Mouse (Mus musculus): Measurements from ENCODE around the gene Msgn1.

The Msgn1 gene

DNA sequence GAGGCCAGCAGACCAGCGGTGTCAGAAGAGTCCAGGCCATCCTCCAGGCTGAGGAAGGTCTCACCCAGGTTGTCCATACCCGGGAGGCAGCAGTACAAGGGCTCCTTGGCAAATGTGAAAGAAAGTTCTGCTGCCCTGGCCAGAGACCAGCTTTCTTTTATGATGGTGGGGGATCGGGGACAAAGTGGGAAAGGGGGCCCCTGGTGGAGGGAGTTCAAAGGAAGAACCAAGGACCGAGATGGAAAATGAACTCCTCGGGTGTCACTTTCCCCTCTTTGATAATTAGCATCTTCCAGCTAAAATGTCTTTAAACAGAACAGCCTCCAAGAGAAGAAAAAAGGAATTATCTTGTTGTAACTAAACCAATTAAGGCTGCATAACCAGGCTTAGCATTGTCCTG is at the start of gene Msgn1:
TSS of gene Msgn1 (minus strand) at position 101 of the 400 bp plus-strand sequence.
- no peak for DNase-seq (ENCODE audit: inconsistent age in 2 of 2, low spot score in 1 of 2)

DNA sequence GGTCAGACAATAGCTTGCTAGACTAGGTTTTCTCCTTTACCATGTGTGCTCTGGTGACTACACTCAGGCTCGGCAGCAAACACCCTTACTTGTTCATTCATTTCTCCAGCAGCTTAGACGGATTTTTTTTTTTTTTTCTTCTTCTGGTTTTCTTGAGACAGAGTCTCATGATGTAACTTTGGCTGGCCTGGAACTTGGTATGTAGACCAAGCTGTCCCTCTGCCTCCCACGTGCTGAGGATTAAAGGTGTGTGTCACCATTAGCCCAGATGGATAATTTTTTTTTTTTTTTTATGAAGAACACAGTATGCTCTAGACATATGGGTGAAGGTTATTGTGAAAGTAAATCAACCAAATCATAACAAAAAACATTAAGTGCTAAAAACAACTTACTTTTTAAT is 41.5 kb upstream of the Msgn1 start:
- no peak for DNase-seq (ENCODE audit: inconsistent age in 2 of 2, low spot score in 1 of 2)

DNA sequence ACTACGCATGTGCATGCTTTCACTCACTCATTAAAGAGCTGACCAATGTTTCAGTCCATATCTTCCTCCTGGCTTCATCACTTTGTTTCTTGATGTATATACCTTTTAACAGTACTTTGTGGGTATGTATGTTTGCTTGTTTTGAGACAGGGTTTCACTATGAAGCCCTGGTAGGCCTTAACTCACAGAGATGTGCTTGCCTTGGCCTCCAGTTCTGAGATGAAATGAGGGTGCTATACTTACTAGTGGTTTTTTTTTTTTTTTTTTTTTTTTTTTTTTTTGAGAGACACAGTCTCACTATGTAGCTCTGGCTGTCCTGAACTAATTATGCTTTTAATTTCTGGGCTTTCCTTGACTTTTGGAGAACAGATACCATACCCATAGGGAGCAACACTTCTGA is 38.7 kb upstream of the Msgn1 start:
- DNase-seq (ENCODE audit: inconsistent age in 2 of 2, low spot score in 1 of 2), result no peak

DNA sequence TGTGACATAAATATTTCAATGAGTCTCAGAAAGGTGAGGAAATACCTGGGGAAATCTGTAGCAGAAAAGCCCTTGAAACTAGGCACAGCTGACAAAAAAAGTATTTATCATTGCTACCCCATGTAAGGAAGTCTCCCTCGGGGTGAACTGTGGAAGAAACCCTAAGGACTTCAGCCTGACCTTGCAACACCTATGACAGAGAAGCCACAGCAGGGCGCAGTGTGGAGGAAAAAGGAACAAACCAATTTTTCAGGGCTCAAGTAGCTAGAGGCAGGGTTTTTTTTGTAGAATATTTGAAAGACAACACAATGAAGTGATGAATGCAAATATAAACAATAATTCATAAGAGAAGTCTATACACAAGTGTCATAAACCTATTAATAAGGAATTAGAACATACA is 27.2 kb upstream of the Msgn1 start:
- DNase-seq (ENCODE audit: inconsistent age in 2 of 2, low spot score in 1 of 2), result no peak

DNA sequence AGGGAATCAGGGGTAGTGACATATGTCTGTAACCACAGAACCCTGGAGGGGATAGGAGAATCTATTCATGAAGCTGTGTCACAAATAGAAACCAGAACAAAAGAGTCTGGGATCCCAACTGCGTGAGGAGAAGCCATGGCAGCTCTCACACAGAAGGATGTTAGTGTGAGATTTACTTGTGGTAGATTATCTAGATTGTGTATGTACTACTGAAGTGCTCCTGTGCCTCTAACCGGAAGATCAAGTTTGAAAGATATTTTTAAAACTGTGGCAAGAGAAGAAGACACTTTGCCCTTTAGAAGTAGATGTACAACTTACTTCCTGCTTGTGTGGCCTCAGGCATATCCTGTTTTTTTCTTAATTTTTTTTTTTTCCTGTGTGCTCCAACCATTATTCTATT is 21.5 kb upstream of the Msgn1 start:
- no peak for DNase-seq (ENCODE audit: inconsistent age in 2 of 2, low spot score in 1 of 2)

DNA sequence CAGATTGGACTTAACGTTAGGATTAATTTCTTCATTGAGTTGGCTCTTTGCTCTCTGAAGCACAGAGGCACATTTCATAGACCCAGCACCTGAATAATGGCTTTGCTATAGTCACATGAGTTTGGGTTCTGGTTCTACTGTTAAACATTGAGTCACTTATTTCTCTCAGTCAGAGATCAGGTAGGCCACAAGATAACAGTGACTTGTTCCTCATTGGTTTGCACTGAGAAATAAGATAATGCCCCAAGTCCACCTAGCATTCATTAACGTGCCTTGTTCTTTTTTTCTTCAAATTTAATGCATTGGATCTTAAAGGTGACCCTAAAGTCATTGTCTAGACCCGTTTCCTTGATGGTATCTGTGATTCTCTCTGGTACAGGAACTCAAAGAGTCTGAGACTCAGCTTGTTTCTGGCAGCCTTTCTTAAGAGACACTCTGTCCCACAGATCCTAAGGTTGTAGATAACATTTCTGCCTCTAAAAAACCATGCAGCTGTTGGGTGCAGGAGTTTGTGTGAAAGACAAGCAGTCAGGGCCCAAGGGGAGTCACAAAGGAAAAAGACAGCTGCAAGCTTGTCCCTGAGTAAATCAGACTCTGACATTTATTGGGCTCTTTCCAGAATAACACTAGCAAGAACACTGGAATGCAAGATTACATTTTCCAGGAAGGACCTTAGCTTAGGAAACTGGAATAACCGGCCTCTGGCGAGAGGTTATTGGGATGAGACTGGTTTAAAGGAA is 17.9 kb upstream of the Msgn1 start:
- peak; percentile 13 to 73 for DNase-seq (ENCODE audit: inconsistent age in 2 of 2, low spot score in 1 of 2)

DNA sequence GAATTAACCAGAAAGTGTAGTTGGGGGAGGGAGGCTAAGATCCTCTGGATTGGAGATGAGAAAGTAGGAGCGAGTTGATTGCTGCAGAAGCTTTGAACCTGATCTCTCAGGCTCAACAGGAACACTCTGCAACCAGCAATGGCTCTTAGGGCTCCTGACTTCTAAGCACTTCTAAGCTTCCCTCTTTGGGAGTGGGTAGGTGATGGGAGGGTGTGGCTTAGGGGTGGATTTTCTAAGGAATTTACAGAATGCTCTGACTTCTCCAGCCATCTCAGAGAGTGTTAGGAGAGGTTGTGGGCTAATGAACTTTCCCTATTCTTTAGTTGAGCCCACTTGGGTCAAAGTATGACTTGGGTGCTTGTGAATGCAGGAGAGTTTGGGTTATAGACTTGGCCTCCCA is 17.4 kb upstream of the Msgn1 start:
- no peak for DNase-seq (ENCODE audit: inconsistent age in 2 of 2, low spot score in 1 of 2)

DNA sequence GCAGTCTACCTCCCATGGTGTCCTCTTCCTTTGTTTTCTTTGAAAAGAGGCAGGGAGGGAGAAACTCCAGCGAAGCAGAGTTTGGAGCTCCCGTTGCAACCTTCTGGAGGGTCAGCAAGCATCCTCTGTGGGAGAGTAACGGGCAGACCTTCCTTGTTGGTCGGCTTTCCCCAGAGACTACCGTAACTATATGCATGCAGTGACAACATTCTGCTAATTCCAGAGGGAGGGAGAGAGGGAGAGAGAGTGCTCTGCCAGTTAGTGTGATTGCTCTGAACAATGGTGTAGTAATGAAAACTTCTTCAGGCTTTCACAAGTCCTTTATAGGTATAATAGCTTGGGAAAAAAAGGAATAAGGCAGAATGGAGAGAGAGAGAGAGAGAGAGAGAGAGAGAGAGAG is 15.9 kb upstream of the Msgn1 start:
- no peak for DNase-seq (ENCODE audit: inconsistent age in 2 of 2, low spot score in 1 of 2)

DNA sequence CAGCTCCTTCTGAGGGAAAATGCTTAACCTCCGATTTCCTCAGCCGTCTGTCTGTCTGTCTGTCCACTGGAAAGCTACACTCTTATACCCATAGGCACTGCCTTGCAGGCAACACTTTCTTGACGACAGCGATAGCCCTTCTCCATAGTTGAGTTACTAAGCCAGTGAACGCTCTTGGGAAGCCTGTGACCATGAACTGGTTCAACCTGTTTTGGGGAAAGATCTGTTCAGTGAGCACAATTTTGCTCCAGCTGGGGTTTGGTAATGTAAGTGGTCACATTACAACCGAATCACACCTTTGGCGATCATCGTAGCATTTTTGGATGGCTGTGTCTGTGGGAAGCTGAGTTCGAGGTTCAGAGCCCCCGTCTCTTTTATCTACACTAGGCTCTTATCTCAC is 14.3 kb upstream of the Msgn1 start:
- DNase-seq (ENCODE audit: inconsistent age in 2 of 2, low spot score in 1 of 2), result peak; percentile 12 to 73

DNA sequence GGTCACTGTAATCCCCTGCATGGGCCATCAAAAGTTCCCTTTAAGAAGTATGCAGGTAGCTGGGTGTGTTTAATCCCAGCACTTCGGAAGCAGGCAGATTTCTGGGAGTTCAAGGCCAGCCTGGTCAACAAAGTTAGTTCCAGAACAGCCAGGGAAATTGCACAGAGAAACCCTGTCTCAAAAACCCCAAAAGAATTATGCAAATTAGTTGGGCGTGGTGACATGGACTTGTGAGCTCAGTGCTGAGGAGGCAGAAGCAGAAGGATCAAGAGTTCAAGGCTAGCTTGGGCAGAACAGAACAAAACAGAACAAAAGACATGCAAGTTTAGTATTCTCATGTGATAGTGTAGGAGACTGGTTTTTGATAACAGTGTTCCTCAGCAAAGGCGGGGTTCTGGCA is 13.8 kb upstream of the Msgn1 start:
- no peak for DNase-seq (ENCODE audit: inconsistent age in 2 of 2, low spot score in 1 of 2)

DNA sequence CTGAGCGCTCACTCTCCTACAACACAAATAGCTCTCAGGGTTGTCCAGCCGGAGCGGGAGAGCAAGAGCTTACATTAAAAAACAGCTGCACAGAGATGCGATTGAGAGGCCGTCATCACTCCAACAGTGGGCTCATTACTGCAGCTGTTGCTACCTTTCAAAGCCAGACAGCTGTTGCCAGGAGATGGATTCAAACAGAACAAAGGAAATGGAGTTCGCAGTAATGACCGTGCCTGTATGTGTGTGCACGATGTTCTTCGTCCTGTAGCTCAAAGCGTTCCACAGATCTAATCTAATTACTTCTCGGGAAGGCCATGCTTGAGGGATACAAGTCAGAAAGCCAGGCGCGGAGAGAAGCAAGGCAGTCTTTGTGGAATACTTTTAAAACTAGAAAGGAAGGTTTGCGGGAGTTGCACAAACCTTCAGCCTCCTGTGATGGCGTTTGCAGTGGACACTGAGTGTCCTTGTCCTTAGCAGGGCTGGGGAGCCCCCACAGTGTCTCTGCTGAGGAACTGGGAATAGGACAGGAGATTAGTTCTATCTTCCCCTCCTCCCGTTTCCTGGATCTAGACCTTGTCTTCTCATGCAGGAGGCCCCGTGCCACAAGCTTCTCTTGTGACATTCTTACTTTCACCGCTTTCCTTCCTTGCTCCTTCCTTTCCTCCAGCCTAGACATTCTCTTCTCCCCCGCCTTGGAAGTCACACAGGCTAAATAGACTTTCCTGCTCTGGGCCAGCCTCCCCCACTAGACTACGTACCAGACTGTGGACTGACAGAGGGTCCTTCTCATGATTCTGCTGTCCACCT is 13.0 kb upstream of the Msgn1 start:
- peak in 1 of 2 experiments; percentile 28 for DNase-seq (ENCODE audit: inconsistent age in 2 of 2, low spot score in 1 of 2)

DNA sequence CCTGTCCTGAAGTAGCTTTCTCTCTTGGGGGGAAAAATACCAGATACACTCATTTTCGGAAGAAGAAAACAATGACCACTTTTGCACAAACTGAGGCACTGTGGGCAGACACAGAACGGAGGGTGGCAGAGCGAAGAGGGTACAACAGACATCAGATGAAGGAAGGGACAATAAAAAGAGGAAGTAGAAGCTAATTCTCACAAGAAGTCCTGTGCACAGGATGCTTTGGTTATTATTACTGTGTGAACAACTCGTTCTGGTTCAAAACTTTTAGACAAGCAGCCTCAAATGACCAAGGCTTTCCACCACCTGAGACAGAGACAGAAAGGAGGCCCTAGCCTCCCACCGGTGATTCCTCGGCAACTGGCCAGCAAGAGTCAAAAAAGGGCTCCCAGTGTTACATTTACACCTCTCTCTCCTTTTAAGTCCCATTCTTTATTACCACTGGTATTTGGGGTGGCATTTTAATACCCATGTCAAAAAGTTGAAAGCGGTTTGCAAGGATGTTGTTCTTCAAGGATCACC is 9.0 kb upstream of the Msgn1 start:
- DNase-seq (ENCODE audit: inconsistent age in 2 of 2, low spot score in 1 of 2), result no peak

DNA sequence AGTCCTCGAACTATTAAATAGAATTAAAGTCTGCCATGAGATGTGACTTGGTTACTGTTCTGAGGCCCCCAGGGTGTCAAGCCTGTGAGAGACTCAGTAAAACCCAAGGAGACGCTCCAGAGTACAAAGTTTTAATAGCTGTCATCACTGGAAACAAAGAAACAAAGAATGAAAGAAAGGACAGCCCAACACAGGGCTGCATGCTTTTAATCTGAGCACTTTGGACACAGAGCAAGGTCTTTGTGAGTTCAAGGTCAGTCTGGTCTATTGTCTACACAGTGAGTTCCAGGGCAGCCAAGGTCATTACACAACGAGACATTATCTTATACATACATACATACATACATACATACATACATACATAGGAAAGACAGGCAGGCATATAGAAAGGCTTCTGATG is 7.7 kb upstream of the Msgn1 start:
- no peak for DNase-seq (ENCODE audit: inconsistent age in 2 of 2, low spot score in 1 of 2)

DNA sequence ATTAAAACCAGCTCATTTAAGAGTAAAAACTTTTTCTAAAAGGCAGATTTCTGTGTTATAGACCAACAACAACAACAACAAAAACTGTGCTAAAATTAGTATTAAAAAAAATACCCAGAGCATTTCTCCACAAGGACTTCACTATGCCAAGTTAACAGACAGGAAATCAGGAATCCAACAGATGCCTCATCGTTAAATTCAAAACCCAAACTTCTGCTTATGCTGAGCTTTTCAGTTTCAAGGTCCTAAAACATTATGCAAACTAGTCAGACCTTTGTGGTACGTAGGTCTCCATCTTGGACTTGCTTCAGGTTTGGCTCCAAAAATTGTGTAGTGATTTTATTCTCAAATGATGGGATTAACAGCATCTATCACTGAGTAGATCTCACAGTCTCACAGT is 6.8 kb upstream of the Msgn1 start:
- no peak for DNase-seq (ENCODE audit: inconsistent age in 2 of 2, low spot score in 1 of 2)

DNA sequence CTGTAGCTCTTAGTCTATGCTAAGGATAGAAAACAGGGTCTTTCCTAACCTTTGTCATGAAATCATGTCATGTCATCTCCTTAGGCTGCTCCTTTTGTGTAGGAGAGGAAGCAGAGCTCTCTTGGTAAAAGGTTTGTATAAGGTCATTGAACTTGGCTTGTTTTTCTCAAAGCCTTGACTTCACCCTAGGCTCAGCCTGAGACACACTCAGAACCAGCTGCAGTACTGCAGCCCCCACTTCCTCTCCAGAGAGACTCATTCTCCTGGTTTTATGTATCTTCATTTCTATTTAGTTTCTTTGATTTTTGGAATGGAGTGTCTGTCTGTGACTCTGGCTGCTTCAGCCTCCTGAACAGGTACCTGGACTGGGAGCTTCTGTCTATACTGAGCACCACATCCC is 6.0 kb upstream of the Msgn1 start:
- DNase-seq (ENCODE audit: inconsistent age in 2 of 2, low spot score in 1 of 2), result no peak

DNA sequence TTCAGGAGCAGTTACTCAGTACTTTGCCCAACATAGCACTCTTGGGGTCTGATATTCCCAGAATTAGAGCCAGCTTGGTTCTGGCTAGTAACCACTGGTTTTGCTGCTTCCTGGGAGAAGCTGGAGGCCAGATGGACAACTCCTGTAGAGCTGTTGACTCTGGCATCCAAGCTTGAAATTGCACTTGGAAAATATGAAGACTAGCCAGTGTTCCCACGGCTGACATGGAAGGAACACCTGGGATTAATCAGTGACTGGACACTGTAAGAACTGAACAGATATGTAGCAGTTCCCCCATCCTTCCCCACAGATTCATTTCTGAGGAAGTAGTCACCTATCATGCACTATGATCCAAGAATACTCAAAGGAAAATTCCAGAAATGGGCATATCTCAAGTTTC is 4.1 kb upstream of the Msgn1 start:
- no peak for DNase-seq (ENCODE audit: inconsistent age in 2 of 2, low spot score in 1 of 2)

DNA sequence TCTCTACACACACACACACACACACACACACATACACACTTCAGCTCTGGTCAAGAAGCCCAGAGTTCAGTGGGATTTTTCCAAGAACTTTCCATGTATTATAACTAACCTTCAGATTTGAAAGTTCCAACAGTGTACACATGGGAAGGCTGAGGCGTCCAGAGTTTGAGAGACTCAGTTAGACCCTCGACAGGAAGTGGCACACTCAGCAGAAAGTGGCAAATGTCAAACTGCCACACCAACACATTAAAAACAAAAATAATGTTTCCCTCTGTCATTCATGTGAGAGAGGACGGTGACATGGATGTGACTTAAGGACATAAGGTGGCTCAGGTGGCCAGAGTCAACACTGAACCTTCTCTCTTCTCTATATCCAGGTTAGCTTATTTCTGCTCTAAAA is 1.6 kb upstream of the Msgn1 start:
- no peak for DNase-seq (ENCODE audit: inconsistent age in 2 of 2, low spot score in 1 of 2)

DNA sequence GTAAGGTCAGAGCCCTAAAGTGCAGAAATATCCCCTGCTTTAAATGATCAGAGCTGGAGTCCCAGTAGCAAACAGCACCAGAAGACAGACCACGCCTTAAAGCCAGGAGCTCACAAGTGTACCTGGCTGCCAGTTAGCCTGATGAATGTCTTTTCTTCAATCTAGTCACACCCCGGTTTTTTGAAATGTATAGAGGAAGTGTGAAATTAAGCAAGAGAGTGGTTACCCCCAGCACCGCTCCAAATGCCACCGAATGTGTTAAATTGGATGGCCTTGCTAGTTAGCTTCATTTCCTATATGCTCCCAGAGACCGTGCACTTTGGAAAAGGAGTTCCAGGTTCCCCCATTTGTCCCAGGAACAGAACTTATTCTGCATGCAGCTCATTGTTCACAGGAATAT is 864 bp upstream of the Msgn1 start:
- DNase-seq (ENCODE audit: inconsistent age in 2 of 2, low spot score in 1 of 2), result no peak

DNA sequence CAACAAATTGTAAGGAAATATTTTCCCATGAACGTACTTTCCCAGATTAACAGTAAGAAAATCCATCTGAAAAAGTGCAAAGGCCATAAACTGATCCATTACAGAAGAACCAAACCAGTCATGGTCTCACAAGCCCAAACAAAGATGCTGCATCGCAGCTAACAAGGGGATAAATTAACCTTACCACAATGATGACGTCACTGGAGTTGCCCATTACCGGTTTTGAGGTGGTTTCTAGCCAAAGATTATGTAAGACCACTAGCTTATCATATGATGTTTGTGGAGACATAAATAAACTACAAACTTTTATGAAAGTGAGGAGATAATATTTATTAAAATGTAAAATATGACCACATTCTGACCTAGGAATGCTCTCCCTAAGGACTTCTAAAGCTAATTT is 2.5 kb downstream of the Msgn1 start:
- DNase-seq (ENCODE audit: inconsistent age in 2 of 2, low spot score in 1 of 2), result no peak

DNA sequence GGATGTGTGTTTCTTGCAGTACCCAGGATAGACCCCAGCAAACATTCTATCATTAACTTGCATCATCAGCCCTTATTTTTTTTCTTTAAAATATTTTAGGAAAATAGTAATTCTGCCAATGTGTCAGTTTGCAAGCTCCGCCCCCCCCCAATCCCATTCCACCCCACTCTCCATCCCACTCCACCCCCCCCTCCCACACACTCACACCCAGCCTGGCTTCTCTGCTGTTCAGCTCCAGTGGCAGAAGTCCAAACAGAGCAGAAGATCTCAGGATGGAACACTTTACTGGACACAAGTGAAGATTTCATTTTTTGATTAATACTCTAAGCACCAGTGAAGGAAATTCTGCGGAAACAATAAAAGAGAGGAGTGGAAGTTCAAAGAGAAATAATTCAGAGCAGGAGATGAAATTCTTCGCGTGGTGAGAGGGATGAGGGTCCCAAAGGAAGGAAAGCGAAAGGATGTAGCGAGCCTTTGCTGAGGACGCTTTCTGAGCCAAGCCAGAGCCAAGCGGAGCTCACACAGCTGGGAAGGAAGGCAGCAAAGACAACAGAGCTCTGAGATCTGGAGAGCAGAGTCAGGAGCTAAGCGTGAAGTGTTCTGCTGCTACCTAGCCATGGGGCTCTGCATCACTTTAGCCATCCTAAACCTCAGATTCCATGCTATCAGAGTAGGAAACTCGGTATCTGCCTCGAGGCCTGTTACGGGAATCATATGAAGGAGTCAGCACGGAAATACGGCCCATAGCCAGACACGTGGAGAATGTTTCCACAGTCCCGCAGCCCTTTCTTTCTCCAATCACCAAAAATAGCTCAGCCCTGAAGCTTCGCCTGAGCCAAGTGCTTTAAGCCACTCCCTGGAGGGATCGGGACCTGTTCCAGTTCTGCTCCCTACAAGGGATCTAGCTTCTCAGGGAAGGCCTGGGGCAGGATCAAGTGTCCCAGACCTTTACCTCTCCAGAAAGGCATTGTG is 4.8 kb downstream of the Msgn1 start:
- DNase-seq (ENCODE audit: inconsistent age in 2 of 2, low spot score in 1 of 2), result peak; percentile 29 to 71

DNA sequence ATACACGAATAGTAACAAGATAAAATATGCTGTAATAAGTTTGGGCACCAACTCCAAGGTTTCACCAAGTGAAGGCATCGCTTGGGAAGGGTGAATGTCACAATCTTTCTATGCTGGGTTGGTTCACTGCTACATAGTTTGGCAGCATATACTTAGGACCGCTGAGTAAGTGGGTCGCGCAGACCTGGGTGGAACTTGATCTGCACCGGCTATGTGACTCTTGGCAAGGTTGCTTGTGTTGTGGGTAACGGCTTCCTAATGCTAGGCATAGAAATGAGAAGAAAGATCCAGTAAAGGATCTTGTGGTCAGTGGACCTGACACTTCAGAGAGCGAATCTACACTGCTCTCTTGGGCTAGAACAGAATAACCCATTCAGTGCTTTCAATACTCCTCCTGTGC is 6.3 kb downstream of the Msgn1 start:
- DNase-seq (ENCODE audit: inconsistent age in 2 of 2, low spot score in 1 of 2), result no peak

Measured in adrenal gland, adult (tissue).